Mouse (Mus musculus) lung, postnatal 36 days (tissue): ENCODE results near the gene Hnrnpul2.
A peak's percentile ranks its signal among the peaks of the same experiment; 100 is the strongest.
"Not testable (repeated sequence)": the region's sequence is repeated elsewhere in the genome, so short reads cannot be mapped to it uniquely, and the experiment has no call there.

Experiments
- DNase-seq: peaks from one replicate; pipeline ENCODE4 v3.0.0; 2022; ENCODE audit warnings: mixed read lengths

Gene Hnrnpul2

GRCm38 (mm10) chr19:8853117-8853516 lies 33.3 kb downstream of the Hnrnpul2 start:
- DNase-seq, result no peak

GRCm38 (mm10) chr19:8857689-8858088 lies 37.9 kb downstream of the Hnrnpul2 start:
- peak; percentile 84 for DNase-seq

- peak; percentile 74 for DNase-seq
Measured at GRCm38 (mm10) chr19:8859018-8859417, 39.2 kb downstream of the Hnrnpul2 start.

- no peak for DNase-seq
Measured at GRCm38 (mm10) chr19:8864265-8864664, 44.5 kb downstream of the Hnrnpul2 start.

- DNase-seq, result not testable (repeated sequence)
Measured at GRCm38 (mm10) chr19:8870381-8870780, 50.6 kb downstream of the Hnrnpul2 start.

GRCm38 (mm10) chr19:8870838-8871237 lies 51.0 kb downstream of the Hnrnpul2 start:
- no peak for DNase-seq

GRCm38 (mm10) chr19:8871267-8872186 lies 51.7 kb downstream of the Hnrnpul2 start, which contains the start of gene Ubxn1:
Gene Ubxn1 (plus strand): TSS chr19:8871496.
- peak; percentile 98 for DNase-seq

GRCm38 (mm10) chr19:8872266-8872840 lies 52.5 kb downstream of the Hnrnpul2 start:
- DNase-seq, result no peak

- no peak for DNase-seq
Measured at GRCm38 (mm10) chr19:8875031-8875430, 55.2 kb downstream of the Hnrnpul2 start.

- peak; percentile 96 for DNase-seq
Measured at GRCm38 (mm10) chr19:8880311-8881033, 60.7 kb downstream of the Hnrnpul2 start, which contains the start of gene Uqcc3. Gene Uqcc3 (minus strand): TSS chr19:8880923.

GRCm38 (mm10) chr19:8881034-8881392 lies 61.2 kb downstream of the Hnrnpul2 start:
- DNase-seq, result no peak

GRCm38 (mm10) chr19:8883616-8884015 lies 63.8 kb downstream of the Hnrnpul2 start, which contains the start of the genes Lbhd1 and Gm49403:
Gene Lbhd1 (plus strand): TSS chr19:8883732.
Gene Gm49403 (plus strand): TSS chr19:8883930.
- no peak for DNase-seq
